Mouse (Mus musculus) neural tube, embryonic 11.5 days (tissue): ENCODE results near the gene Olfr155. TPM values are rescaled to one million over a fixed set of nuclear protein-coding genes. Genes with fewer than 3 reads are reported as not detected.

ENCODE experiments used
- ATAC-seq: fragments of 200-750 bp; cut with Nextera tagmentation; 2 replicates; pipeline ENCODE4 v1.8.0; 2017; ENCODE audit warnings: moderate number of reproducible peaks, mild to moderate bottlenecking, moderate TSS enrichment, moderate library complexity; ENCODE audit not compliant: insufficient read depth, low FRiP score, low TSS enrichment
- DNase-seq: peaks from one replicate; pipeline ENCODE4 v3.0.0-alpha.2; 2015; ENCODE audit warnings: low spot score
- H3K27ac ChIP-seq: fragments of 300-500 bp; sonication (generic); 2 replicates; pipeline ENCODE4 v1.5.1; 2014; ENCODE audit warnings: low read depth, mild to moderate bottlenecking, low read length
- H3K27me3 ChIP-seq: fragments of 300-500 bp; sonication (generic); 2 replicates; pipeline ENCODE4 v1.6.1; 2014; ENCODE audit warnings: mild to moderate bottlenecking, low read length, mixed read lengths; ENCODE audit not compliant: control insufficient read depth, insufficient read depth
- H3K36me3 ChIP-seq: fragments of 300-500 bp; sonication (generic); 2 replicates; pipeline ENCODE4 v1.6.1; 2014; ENCODE audit warnings: mild to moderate bottlenecking, low read length, moderate library complexity, mixed read lengths; ENCODE audit not compliant: control insufficient read depth, insufficient read depth
- H3K4me1 ChIP-seq: fragments of 300-500 bp; sonication (generic); 2 replicates; pipeline ENCODE4 v1.6.1; 2014; ENCODE audit warnings: low read length, mixed read lengths; ENCODE audit not compliant: control insufficient read depth, insufficient read depth
- H3K4me2 ChIP-seq: fragments of 300-500 bp; sonication (generic); 2 replicates; pipeline ENCODE4 v1.6.1; 2014; ENCODE audit warnings: low read depth, mild to moderate bottlenecking, moderate library complexity
- H3K4me3 ChIP-seq: fragments of 300-500 bp; sonication (generic); 2 replicates; pipeline ENCODE4 v1.5.1; 2014; ENCODE audit warnings: low read depth, low read length
- H3K9ac ChIP-seq: fragments of 300-500 bp; sonication (generic); 2 replicates; pipeline ENCODE4 v1.6.1; 2014; ENCODE audit warnings: mild to moderate bottlenecking, low read length
- H3K9me3 ChIP-seq: fragments of 300-500 bp; sonication (generic); 2 replicates; pipeline ENCODE4 v1.6.1; 2016; ENCODE audit warnings: low read length; ENCODE audit not compliant: control insufficient read depth
- WGBS: fragments of 180-500 bp; shearing (Covaris S2); extraction: QIAGEN DNeasy Blood & Tissue Kit; methylation state at CpG from one replicate; pipeline ENCODE4 v1.1.7; 2014; 5-methylcytosine and 5-hydroxymethylcytosine counted together
- polyA plus RNA-seq: library from polyadenylated mRNA; unstranded; fragments of >200 nt; fragmentation: Nextera tagmentation; extraction: Ambion mirVana; gene quantifications from 2 replicates; pipeline ENCODE4 v1.2.1, GENCODE M21; 2014

The Olfr155 gene
- polyA plus RNA-seq, 1 experiment from 2014 or later = not detected

DNA sequence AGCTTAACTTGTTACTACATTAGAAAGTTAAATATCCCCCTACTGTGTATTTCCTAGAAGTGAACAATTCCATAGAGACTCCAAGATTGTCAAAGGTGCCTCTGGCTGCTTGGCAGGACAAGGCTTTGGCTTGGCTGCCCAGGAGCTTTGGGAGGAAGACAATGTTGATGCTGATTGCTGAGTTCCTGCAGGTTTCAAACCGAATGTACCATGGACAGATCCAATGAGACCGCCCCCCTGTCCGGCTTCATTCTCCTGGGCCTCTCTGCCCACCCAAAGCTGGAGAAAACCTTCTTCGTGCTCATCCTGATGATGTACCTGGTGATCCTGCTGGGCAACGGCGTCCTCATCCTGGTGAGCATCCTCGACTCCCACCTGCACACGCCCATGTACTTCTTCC is 2.7 kb downstream of the Olfr155 start:
- no peaks in the 10 kb centered on the region for H3K36me3 ChIP-seq
- no peaks in the 10 kb centered on the region for H3K9me3 ChIP-seq
- H3K9ac ChIP-seq = no peak overlapping the region
- no peaks in the 10 kb centered on the region for H3K27me3 ChIP-seq
- DNase-seq (no peak), ATAC-seq (no peak)
- 73% methylated on average over 8 of the region's 8 CpGs for WGBS
- no peaks in the 10 kb centered on the region for H3K4me1 ChIP-seq
- H3K4me3 ChIP-seq = no peak overlapping the region
- no peak overlapping the region for H3K27ac ChIP-seq
- no peak overlapping the region for H3K4me2 ChIP-seq

- 81% methylated on average over 10 of the region's 10 CpGs for WGBS
- no peak overlapping the region for H3K27ac ChIP-seq
- DNase-seq (no peak), ATAC-seq (no peak)
- no peaks in the 10 kb centered on the region for H3K4me1 ChIP-seq
- H3K4me2 ChIP-seq = no peak overlapping the region
- H3K4me3 ChIP-seq = no peak overlapping the region
- no peaks in the 10 kb centered on the region for H3K9me3 ChIP-seq
- no peaks in the 10 kb centered on the region for H3K27me3 ChIP-seq
- no peak overlapping the region for H3K9ac ChIP-seq
- no peaks in the 10 kb centered on the region for H3K36me3 ChIP-seq
Observed at GRCm38 (mm10) chr4:43859886-43860285, 8.5 kb downstream of the Olfr155 start.

GRCm38 (mm10) chr4:43860744-43861519 is 9.6 kb downstream of the Olfr155 start:
- H3K9me3 ChIP-seq = no peaks in the 10 kb centered on the region
- no peak overlapping the region for H3K27ac ChIP-seq
- 21% methylated on average over 14 of the region's 14 CpGs for WGBS
- no peak overlapping the region for H3K9ac ChIP-seq
- ATAC-seq = no peak
- no peak overlapping the region for H3K4me3 ChIP-seq
- peak; percentile 77 for DNase-seq
- no peak overlapping the region for H3K4me2 ChIP-seq
- H3K36me3 ChIP-seq = no peaks in the 10 kb centered on the region
- H3K4me1 ChIP-seq = no peaks in the 10 kb centered on the region
- no peaks in the 10 kb centered on the region for H3K27me3 ChIP-seq

- H3K9me3 ChIP-seq = no peaks in the 10 kb centered on the region
- DNase-seq (no peak), ATAC-seq (no peak)
- no peaks in the 10 kb centered on the region for H3K27me3 ChIP-seq
- H3K4me2 ChIP-seq = no peak overlapping the region
- H3K9ac ChIP-seq = no peak overlapping the region
- WGBS = 72% methylated on average over 4 of the region's 4 CpGs
- no peaks in the 10 kb centered on the region for H3K36me3 ChIP-seq
- H3K4me1 ChIP-seq = no peaks in the 10 kb centered on the region
- no peak overlapping the region for H3K27ac ChIP-seq
- no peak overlapping the region for H3K4me3 ChIP-seq
Observed at GRCm38 (mm10) chr4:43863298-43863697, 11.9 kb downstream of the Olfr155 start.

DNA sequence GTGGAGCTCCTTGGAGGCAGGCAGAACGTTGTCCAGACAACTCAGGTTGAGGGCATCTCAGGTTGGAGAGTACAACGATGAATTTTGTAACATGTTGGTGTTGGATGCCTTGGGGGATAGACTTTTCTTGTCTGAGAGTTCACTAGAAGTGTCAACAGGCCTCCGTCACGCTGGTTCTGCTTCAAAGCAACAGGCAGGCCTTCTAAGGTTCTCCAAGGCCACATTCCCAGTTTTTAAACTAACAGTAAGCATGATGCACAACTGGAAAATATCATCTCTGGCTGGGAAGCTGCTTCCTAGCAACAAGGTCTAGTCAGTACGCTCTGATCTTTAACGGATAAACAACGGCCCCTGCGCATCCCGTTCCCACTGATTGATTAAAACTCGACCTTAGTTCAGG is 18.5 kb downstream of the Olfr155 start:
- Histone ChIP-seq H3K9me3 (no peaks in the 10 kb centered on the region), H3K27me3 (no peaks in the 10 kb centered on the region), H3K27ac (no peak overlapping the region), H3K36me3 (no peaks in the 10 kb centered on the region), H3K9ac (no peak overlapping the region), H3K4me2 (no peak overlapping the region), H3K4me1 (no peaks in the 10 kb centered on the region), H3K4me3 (no peak overlapping the region)
- ATAC-seq (no peak), DNase-seq (no peak)
- 86% methylated on average over 10 of the region's 10 CpGs for WGBS

GRCm38 (mm10) chr4:43874501-43874900 is 23.1 kb downstream of the Olfr155 start:
- Histone ChIP-seq H3K27me3 (no peaks in the 10 kb centered on the region), H3K9me3 (no peaks in the 10 kb centered on the region), H3K36me3 (no peaks in the 10 kb centered on the region), H3K4me3 (no peak overlapping the region), H3K4me2 (peak overlapping the region; percentile 69; the same call in 1 of the 2 replicates), H3K9ac (peak overlapping the region; percentile 77; the same call in 1 of the 2 replicates), H3K4me1 (no peaks in the 10 kb centered on the region), H3K27ac (no peak overlapping the region)
- WGBS = 47% methylated on average over 7 of the region's 7 CpGs
- ATAC-seq (no peak), DNase-seq (no peak)

GRCm38 (mm10) chr4:43875160-43875918 is 24.0 kb downstream of the Olfr155 start, which contains the start of gene Reck:
Reck (plus strand) TSS chr4:43875530.
- Histone ChIP-seq H3K4me1 (no peaks in the 10 kb centered on the region), H3K9ac (peak within 1 kb of the TSS; percentile 77), H3K9me3 (no peaks in the 10 kb centered on the region), H3K36me3 (no peaks in the 10 kb centered on the region), H3K4me2 (peak within 1 kb of the TSS; percentile 69), H3K4me3 (peak within 1 kb of the TSS; percentile 78), H3K27me3 (no peaks in the 10 kb centered on the region), H3K27ac (peak within 1 kb of the TSS; percentile 60; the same call in 1 of the 2 replicates)
- WGBS = under 1% methylated on average over 52 of the region's 73 CpGs
- peak; percentile 96 for DNase-seq
- peak; percentile 95 for ATAC-seq

DNA sequence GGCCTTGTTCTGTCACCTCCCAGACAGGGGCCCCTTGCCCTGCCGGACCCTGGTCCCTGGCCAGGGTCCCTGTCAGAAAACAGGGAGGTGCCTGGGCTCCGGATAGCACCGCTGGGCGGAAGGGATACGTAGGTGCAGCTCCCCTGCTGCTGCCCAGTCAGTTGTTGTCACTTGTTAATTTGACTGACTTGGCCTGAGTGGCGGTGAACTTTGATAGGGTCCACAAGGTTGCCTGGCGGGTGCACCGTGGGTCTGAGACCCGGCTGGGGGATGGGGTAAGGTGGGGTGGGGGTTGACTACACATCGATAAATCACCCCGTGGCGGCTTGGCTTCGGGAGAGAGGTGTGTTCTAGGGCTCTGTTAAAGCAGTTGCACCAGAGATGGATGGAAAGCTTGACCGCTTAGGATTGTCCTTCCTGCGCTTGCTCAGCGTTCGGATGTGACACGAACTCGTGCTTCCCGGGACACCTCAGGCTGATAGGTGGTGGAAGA is 24.6 kb downstream of the Olfr155 start:
- WGBS = under 1% methylated on average over 20 of the region's 20 CpGs
- Histone ChIP-seq H3K9ac (peak overlapping the region; percentile 77), H3K27me3 (no peaks in the 10 kb centered on the region), H3K4me3 (peak overlapping the region; percentile 78), H3K4me2 (peak overlapping the region; percentile 69), H3K27ac (peak overlapping the region; percentile 24; the same call in 1 of the 2 replicates), H3K9me3 (no peaks in the 10 kb centered on the region), H3K36me3 (no peaks in the 10 kb centered on the region), H3K4me1 (no peaks in the 10 kb centered on the region)
- ATAC-seq (peak; percentile 62; the same call in 1 of the 2 replicates), DNase-seq (no peak)
